Mouse (Mus musculus): ENCODE data around the gene Dlx5.
A peak's percentile ranks its signal among the peaks of the same experiment; 100 is the strongest.

The Dlx5 gene

DNA sequence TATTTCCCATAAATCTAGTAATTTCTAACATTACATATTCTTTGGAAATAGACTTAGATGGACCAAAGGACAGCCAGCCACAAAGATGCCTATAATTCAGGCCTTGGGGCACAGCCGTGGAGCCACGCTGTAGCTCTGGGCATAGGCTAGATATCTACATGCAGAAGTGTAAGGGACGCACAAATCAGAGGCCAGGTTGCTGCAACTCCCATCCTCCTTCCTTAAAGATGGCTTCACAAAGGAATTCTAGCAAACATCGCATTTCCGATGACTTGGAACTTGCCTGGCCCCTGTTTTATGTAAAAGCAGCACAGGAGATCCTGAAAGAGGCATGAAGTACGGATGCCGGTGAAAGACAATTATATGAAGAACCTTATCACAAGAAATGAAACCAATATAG, 5.2 kb downstream of the Dlx5 start:
- no peak for ATAC-seq (ENCODE audit: insufficient number of reproducible peaks, low FRiP score, low TSS enrichment)

DNA sequence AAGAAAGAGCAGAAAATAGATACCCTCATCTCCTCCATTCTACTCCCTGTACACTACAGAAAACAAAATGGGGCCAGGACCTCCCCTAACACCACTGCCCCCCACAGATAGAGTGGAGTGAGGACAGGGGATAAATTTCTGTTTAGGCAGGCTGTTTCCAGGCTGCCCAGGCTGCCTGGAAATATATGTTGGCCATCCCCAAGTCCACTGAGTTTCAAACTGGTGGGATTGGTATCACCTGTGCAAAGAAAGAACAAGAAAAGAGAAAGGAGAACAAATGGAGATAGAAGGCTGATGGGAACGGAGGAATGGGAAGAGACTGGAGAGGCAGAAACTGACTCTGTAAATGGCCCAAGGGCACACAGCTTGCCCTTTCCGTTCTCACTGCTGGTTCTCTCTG, 5.7 kb downstream of the Dlx5 start:
- no peak for ATAC-seq (ENCODE audit: insufficient number of reproducible peaks, low FRiP score, low TSS enrichment)

DNA sequence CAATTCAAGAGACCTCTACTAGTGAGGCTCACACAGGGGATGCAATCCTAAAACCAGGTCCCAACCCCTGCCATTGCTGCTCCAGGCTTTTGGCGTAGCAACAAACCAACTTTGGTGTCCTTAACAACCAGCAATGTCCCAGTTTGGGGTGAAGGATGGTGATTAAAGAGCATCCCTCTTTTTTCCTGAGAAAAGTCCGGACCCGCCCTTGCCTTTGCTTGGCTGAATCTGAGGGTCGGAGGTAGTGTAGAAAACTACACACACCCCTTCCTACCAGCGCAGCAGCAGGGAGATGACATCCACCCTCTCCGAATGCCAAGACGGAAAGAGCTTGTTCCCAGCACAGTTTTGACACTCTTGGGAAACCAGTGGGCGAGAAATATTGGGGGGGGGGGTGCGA, 6.2 kb downstream of the Dlx5 start:
- no peak for ATAC-seq (ENCODE audit: insufficient number of reproducible peaks, low FRiP score, low TSS enrichment)

DNA sequence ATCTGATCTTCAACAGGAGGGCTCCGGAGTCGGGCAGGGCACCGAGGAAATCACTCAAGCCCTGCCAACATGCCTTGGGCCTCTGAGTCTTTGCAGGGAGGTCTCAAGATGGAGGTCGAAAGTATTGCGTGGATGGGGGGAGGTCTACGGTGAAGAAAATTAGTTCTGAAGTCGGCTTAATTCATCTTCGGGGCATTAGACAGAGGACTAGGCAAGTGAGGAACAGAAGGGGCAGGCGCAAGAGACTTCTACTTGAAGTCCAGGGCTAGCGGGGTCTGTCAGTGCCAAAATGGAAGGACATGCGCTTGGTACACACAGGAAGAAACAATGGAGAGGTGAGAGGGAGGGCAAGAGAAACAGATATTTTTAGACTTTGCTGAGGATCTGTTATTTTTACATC, 6.7 kb downstream of the Dlx5 start:
- no peak for ATAC-seq (ENCODE audit: insufficient number of reproducible peaks, low FRiP score, low TSS enrichment)

DNA sequence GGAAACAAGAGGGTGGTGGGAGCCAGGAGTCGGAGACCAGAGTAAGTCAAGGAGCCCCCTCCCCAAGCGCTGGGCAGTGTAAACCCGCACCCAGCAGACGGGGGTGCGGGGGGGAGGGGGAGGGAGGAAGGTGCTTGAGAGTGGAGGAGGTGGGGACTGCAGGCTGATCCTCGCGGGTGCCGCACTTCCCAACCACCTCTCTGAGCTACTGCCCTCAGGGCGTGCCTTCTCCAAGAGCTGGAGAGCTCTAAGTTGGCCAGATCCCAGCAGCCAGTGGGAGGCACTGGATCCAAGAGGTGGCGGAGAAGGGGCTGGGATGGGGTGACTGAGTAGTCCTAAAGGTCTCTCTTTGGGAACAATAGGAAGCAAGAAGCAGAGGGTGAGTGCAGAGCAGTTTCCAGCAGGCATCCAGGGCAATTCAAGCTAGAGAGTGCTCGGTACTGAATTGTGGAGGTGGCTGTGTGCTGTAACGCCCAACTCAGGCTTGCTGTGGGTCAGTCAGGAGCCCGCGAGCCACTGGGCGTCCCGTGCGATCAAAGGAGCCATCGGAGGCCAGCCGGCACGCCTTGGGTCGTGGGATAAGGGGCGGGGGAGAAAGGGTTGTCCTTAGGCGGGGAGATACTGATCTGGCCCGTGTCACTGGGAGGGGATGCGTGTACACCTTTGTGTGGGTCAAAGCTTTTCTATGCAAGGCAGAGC, 7.7 kb downstream of the Dlx5 start:
- ATAC-seq (ENCODE audit: insufficient number of reproducible peaks, low FRiP score, low TSS enrichment): no peak

DNA sequence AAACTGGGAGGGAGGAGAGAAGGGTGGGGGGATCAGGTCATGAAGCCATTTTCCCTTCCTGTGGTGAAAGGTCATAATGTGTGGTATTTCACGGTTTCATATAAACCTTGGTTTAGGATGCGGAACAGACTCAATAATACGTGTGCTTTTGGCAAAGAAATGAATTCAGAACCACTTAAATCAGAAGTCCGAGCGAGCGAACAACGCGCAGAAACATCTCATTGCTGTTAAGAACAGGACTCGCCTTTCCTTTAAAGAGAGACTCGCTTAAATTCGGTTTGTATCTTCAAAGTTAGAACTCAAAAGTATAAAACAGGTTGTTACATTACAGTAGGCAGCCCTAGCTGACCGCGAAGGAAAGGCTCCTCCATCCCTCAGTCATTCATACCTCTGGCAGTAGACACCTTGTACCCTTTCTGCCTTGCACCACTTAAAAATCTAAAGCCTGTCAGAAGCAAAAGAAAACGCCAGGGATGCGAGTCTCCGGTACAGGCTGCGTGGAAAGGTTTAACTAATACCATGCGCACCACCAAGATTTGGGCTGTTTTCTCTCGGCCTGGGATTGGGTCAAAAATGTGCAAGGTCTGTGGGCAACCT, 8.3 kb downstream of the Dlx5 start:
- ATAC-seq (ENCODE audit: insufficient number of reproducible peaks, low FRiP score, low TSS enrichment): no peak

DNA sequence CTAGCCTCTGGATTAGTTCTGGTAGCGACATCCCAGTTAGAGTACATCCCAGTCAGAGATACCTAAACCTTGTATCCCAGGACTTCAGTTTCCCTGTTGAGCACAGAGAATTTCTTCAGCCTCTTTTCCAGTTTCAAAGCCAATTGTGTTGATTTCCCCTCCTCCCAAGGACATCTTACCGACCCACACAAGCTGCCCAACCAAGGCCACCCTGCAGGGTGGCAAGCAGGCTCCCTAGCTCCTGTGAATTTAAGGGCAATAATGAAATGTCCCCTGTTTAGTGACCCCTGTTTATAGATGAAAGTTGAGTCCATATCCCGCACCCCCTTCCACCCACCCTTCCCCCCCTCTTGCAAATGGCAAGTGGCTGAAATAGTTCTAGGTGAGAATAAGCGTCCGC, 9.0 kb downstream of the Dlx5 start:
- no peak for ATAC-seq (ENCODE audit: insufficient number of reproducible peaks, low FRiP score, low TSS enrichment)

DNA sequence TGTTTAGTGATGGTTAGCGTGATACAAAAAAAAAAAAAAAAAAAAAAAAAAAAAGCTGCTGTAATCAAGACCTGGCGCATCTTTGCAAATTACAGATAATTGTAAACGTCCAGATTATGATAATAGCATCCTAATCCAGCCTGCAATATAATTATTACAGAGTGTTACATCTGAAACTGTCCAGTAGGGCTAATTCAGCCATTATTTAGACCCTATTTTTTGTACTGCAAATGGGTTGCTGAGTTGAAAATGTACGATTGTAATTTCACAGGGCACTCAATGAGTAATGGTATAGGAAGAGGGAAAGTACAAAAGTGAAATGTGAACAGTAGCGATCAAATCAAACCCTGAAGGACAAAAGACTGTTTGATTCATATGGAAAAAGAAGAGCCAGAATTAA, 10.2 kb downstream of the Dlx5 start:
- no peak for ATAC-seq (ENCODE audit: insufficient number of reproducible peaks, low FRiP score, low TSS enrichment)

DNA sequence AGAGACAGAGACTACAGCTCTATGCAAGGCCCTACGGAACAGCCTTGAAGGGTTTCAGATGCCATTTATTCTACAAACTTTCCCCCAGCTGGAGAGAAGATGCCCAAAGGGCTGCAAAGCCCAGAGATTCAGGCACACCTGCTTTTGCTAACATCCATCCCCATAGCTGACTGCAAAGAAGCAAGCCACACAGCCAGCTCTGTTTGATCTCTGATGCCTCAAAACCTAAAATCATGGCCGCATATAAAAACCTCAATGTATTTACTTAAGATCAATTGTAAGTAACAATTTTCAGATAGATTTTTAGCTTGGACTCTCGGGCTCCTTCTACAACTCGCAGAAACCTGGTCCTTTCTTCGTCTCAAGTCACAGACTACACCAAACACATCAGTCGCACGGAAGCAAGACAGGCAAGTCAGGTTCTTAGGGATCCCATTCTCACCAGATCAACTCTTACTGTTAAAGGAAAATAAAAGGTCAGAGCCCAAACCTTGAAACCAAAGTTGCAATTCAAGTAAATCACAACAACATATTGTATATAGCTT, 10.9 kb downstream of the Dlx5 start:
- ATAC-seq (ENCODE audit: insufficient number of reproducible peaks, low FRiP score, low TSS enrichment): no peak

DNA sequence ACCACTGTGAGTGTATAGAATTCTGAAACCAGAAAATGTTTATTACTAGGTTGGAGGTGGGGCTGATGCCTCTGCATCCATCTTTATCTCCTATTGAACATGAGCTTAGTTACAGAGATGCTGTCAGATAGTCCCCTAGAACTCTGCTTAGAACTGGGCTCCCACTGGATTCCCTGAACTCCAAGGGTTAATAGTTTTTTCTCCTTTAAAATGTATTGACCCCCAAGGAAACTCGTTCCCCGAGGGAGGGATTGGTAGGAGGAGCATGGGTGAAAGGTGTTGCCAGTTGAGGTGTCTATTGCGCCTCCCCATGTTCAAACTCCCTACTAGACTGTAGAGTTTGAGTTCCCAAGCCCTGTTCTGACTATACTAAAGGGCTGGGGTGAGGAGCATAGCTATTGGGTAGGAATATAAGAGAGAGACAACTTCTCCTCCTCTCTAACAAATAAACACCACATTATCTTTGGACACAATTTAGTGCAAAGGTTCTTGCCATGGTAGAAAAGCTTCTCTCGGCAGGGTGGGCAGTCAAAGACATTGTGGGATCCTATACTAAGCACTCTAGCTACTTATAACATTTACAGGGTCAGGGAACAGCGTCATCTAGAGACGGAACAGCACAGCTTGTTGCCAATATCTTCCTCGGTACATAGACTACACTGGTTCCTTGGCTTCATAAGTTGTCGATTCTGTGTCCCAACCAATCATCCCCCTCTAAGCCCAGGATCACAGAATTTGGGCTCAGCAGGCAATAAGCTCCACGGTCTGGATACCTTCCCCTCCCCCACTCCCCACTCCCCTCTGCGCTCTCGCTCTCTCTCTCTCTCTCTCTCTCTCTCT, 11.7 kb downstream of the Dlx5 start:
- no peak for ATAC-seq (ENCODE audit: insufficient number of reproducible peaks, low FRiP score, low TSS enrichment)

DNA sequence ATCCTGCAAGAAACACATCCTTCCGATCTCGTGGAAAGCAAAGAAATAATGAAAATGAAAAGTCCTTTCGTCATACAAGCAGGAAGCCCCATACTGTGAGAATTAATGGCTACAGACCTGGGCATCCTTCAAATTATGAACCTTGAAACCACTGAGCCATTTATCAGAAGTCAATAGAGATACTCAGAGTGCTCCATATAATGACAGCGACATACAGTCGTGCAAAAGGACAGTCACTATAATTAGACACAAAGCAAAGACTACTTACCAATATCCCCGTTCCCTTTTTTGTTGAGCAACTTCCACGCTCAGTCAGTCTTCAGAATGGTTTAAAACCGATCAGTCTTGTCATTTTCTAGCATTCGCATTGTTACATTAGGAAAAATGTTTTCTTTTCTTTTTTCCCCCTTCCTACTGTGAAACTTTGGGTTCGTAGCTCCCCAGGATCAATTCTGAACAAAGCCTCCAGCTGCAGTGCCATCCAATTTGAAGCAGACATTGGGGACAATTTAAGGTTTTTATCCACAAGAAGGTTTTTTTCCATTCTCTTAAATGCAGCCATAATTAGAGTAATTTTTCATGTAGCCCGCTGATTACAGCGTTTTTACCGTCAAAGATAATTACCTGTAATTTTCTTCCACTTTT, 12.7 kb downstream of the Dlx5 start:
- ATAC-seq (ENCODE audit: insufficient number of reproducible peaks, low FRiP score, low TSS enrichment): no peak

DNA sequence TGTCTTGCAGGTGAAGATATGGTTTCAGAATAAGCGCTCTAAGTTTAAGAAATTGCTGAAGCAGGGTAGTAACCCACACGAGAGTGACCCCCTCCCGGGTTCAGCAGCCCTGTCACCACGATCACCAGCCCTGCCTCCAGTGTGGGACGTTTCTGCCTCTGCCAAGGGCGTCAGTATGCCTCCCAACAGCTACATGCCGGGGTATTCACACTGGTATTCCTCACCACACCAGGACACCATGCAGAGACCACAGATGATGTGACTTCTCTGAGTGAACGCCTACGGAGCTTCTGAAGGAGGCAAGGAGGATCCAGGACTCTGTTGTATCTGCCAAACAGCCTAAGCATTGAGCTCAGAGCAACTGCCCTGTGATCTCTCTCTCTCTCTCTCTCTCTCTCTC, 14.9 kb downstream of the Dlx5 start:
- ATAC-seq (ENCODE audit: insufficient number of reproducible peaks, low FRiP score, low TSS enrichment): no peak

DNA sequence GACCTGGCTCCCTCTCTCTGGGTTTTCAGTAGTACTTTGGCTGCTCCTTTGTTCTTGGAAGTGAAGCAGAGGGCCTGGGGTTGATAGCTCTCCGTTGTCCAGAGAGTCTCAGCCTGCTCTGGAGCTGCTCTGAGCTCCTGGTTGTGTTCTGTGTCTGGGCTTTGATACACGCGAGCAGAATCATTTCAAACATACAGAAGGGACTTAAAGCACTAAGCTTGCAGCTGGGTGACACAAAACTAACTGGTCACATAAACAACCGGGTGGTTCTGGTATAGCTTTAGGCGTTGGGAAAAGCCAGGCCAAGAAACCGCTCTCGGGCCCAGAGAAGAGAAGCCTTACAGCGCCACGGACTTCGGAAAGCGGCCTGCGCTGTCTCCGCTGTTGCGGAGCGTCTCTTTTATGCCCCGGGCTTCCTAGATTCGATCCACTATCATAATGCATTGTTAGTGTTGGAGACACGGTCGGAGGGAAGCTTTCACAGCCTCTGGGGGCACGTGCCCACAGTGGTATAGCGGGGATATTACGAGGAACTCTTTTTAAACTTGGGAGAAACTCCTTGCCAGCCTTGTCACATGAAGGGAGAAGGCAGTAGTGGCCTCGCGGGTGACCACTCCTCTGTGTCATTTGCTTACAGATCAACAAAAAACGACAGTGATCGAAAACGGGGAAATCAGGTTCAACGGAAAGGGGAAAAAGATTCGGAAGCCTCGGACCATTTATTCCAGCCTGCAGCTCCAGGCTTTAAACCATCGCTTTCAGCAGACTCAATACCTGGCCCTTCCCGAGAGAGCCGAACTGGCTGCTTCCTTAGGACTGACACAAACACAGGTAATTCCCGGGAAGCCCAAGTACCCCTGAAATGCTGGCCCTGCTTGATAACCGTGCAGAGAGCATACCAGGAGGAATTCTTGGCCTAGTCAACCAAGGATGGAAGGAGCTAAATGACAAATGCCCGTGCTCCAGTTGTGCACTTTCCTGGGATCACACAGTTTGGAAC, 17.1 kb downstream of the Dlx5 start:
- no peak for ATAC-seq (ENCODE audit: insufficient number of reproducible peaks, low FRiP score, low TSS enrichment)

DNA sequence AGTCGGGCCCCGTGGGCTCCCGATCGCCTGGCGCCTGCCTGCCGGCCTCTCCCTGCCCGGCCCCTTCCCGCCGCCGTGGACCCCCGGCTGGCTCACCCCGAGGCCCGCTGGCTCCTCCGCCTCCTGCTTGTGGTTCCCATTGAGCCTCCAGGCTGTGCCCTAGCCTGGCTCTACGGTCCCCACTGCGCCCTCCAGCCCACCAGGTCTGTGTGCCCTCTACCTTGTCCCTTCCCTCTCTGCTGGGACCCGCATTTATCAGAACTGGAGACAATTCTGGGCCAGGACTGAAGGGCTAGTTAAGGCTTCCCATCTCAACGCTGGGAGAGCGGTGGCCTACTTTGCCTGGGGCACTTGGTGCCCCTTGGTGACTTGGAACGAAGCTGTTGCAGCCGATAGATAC, 17.9 kb downstream of the Dlx5 start:
- no peak for ATAC-seq (ENCODE audit: insufficient number of reproducible peaks, low FRiP score, low TSS enrichment)

DNA sequence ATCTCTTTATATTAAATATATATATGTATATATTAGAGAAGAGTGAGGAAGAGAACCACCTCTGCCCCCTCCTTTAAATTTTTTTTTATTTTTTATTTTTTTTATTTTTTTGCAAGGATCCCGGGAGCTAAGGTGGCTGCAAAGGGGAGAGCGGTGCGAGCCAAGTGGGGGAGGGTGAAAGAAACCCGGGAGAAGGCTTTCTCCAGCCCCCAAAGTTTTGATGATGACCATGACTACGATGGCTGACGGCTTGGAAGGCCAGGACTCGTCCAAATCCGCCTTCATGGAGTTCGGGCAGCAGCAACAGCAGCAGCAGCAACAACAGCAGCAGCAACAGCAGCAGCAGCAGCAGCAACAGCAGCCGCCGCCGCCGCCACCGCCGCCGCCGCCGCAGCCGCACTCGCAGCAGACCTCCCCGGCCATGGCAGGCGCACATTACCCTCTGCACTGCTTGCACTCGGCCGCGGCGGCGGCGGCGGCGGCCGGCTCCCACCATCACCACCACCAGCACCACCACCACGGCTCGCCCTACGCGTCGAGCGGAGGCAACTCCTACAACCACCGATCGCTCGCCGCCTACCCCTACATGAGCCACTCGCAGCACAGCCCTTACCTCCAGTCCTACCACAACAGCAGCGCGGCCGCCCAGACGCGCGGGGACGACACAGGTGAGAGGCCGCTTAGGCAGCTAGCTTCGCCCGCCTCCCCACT, 18.6 kb downstream of the Dlx5 start, which contains the start of gene Dlx6:
Gene Dlx6 (plus strand): TSS at position 175 of the 711 bp plus-strand sequence.
- ATAC-seq (ENCODE audit: insufficient number of reproducible peaks, low FRiP score, low TSS enrichment): peak; percentile 36; the same call in 1 of the 2 replicates

DNA sequence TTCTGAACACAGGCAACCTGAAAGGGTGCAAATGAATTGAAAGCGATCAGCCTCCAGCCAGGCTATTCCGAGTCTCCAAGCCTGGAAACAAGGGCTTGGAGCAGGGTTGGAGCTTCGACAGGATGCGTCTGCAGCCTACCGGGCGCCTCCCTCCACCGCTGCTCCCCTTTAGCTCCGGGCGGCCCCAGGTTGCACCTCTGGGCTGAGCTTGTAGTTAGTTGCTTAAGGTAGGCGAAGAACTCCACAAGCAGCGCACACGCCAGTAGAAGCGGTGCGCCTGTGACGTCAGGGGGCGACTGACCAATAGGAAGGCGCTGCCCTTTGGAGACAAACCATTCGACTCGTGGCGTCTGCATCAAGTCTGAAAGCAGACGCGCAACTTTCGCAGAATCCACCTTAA, 19.3 kb downstream of the Dlx5 start:
- no peak for ATAC-seq (ENCODE audit: insufficient number of reproducible peaks, low FRiP score, low TSS enrichment)

DNA sequence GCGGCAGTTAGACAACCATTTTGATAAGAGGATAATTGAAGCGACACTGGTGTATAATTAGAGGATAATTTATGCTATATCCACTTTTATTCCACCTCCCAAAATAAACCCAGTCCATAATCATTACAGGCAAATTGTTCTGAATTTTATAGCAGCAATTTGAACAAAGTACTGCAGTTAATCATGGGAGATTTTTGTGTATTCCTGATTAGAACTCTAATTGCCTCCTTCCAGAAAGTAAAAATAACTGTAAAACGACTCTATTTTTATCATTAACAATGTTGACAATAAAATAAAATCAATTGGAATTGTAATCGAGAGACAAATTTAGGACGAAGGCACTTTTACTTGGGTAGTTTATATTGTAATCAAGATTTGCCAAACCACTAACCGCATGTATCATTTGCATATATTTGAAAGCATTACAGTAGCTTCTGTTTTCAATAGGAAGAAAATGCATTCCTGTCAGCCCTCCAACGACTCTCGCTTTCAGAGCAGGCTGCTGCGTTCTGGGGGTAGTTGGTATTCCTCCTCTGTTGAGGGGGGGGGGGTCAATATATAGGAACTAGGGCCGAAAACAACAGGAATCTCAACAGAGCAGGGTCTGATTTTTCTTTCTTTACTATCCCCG, 20.0 kb downstream of the Dlx5 start:
- ATAC-seq (ENCODE audit: insufficient number of reproducible peaks, low FRiP score, low TSS enrichment): no peak

DNA sequence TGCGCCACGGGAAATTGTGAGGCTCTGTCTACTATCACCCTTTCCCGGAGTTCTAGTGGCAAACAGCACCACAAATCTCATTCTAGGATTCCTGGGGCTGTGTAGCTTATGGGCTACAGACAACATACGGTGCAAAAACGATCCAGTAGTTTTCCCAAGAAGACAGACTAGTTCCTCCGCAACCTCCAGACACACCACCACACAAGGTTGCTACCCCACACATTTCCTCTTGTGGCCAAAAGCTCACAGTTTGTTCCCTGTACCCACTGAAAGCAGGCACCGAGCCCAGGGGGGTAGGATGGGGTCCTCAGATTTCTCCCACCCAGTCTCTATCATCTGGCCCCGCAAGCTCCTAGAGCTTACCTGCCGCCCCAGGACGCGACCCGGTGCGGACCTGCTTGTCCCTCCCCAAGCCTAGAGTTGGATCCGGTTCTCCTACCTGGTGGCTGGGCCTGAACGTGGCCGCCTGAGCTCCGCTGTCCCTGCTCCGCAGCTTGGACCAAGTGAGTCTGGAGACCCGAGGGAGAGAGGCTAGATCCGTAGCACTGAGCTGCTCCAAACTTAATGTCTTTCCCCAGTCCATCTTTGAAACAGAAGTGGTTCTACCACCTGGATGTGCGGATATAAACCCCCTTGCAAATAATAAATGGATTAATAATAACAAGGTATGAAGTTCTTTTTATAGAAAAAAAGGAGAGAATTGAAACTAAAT, 20.6 kb downstream of the Dlx5 start:
- no peak for ATAC-seq (ENCODE audit: insufficient number of reproducible peaks, low FRiP score, low TSS enrichment)

All from cerebellum, adult (tissue).